Mouse (Mus musculus) liver, postnatal 0 days (tissue): ENCODE data around the gene Cfap69. TPM values are rescaled to one million over a fixed set of nuclear protein-coding genes. Genes with fewer than 3 reads are reported as not detected.

ENCODE experiments used
- ATAC-seq: fragments of 200-750 bp; cut with Nextera tagmentation; 2 replicates; pipeline ENCODE4 v1.8.0; 2017; ENCODE audit warnings: mild to moderate bottlenecking, moderate library complexity
- DNase-seq: peaks from one replicate; pipeline ENCODE4 v3.0.0-alpha.2; 2016
- H3K27ac ChIP-seq: fragments of 300-500 bp; sonication (generic); 2 replicates; pipeline ENCODE4 v1.5.1; 2014; ENCODE audit warnings: antibody characterized with exemption, moderate library complexity, mild to moderate bottlenecking, low read depth
- H3K27me3 ChIP-seq: fragments of 300-500 bp; sonication (generic); 2 replicates; pipeline ENCODE4 v1.6.1; 2014; ENCODE audit warnings: low read length, control low read depth, mixed read lengths; ENCODE audit not compliant: insufficient read depth
- H3K36me3 ChIP-seq: fragments of 300-500 bp; sonication (generic); replicated peaks from 2 replicates; pipeline ENCODE4 v1.6.1; 2014; ENCODE audit warnings: mild to moderate bottlenecking, control low read depth, low read length, moderate library complexity, mixed read lengths; ENCODE audit not compliant: insufficient read depth
- H3K4me1 ChIP-seq: fragments of 300-500 bp; sonication (generic); 2 replicates; pipeline ENCODE4 v1.6.1; 2014; ENCODE audit warnings: antibody characterized with exemption, mild to moderate bottlenecking, control low read depth; ENCODE audit not compliant: insufficient read depth
- H3K4me2 ChIP-seq: fragments of 300-500 bp; sonication (generic); 2 replicates; pipeline ENCODE4 v1.6.1; 2014; ENCODE audit warnings: low read depth, mild to moderate bottlenecking, low read length, moderate library complexity, mixed read lengths
- H3K4me3 ChIP-seq: fragments of 300-500 bp; sonication (generic); 2 replicates; pipeline ENCODE4 v1.5.1; 2014; ENCODE audit warnings: low read depth, low read length
- H3K9ac ChIP-seq: fragments of 300-500 bp; sonication (generic); replicated peaks from 2 replicates; pipeline ENCODE4 v1.6.1; 2014; ENCODE audit warnings: mild to moderate bottlenecking, moderate library complexity
- H3K9me3 ChIP-seq: fragments of 300-500 bp; sonication (generic); 2 replicates; pipeline ENCODE4 v1.6.1; 2016; ENCODE audit warnings: mild to moderate bottlenecking, control low read depth, low read length, mixed read lengths
- CTCF ChIP-seq: sonication (generic); IDR thresholded peaks from 2 replicates; pipeline ENCODE4 v1.5.1; 2016; ENCODE audit warnings: antibody characterized with exemption, low read depth
- EP300 ChIP-seq: IDR thresholded peaks from 2 replicates; pipeline ENCODE4 v1.6.1; 2016; ENCODE audit warnings: antibody characterized with exemption, low read depth, mild to moderate bottlenecking
- WGBS: fragments of 180-500 bp; shearing (Covaris S2); extraction: QIAGEN DNeasy Blood & Tissue Kit; methylation state at CpG from one replicate; pipeline ENCODE4 v1.1.7; 2014; ENCODE audit not compliant: insufficient replicate concordance; 5-methylcytosine and 5-hydroxymethylcytosine counted together
- polyA plus RNA-seq: library from polyadenylated mRNA; unstranded; fragments of >200 nt; fragmentation: Nextera tagmentation; extraction: Ambion mirVana; gene quantifications from 2 replicates; pipeline ENCODE4 v1.2.1, GENCODE M21; 2015

The Cfap69 gene
- polyA plus RNA-seq, result 0.43 and 0.67 TPM in 2 replicates

GRCm38 (mm10) chr5:5663655-5664370 is at the start of gene Cfap69:
Cfap69 (minus strand) TSS chr5:5664239.
- H3K4me3 ChIP-seq, result peak within 1 kb of the TSS; percentile 56
- peak within 1 kb of the TSS; percentile 41; the same call in 1 of the 2 replicates for H3K9ac ChIP-seq
- H3K36me3 ChIP-seq, result no peaks in the 10 kb centered on the region; the same call in 1 of the 2 replicates
- peak within 1 kb of the TSS; percentile 94 for H3K4me2 ChIP-seq
- ATAC-seq (peak; percentile 67), DNase-seq (peak; percentile 72)
- H3K4me1 ChIP-seq, result peaks cover 5% of the 10 kb centered on the region; the same call in 1 of the 2 replicates
- H3K27me3 ChIP-seq, result no peaks in the 10 kb centered on the region
- WGBS, result under 1% methylated on average over 47 of the region's 48 CpGs
- no peaks in the 10 kb centered on the region for H3K9me3 ChIP-seq
- TF ChIP-seq CTCF, result no peak
- TF ChIP-seq EP300, result no peak
- no peak within 1 kb of the TSS for H3K27ac ChIP-seq

GRCm38 (mm10) chr5:5711032-5711431 is 47.0 kb upstream of the Cfap69 start:
- ATAC-seq (no peak), DNase-seq (no peak)
- no peaks in the 10 kb centered on the region for H3K36me3 ChIP-seq
- H3K27me3 ChIP-seq, result no peaks in the 10 kb centered on the region
- no peak overlapping the region for H3K4me3 ChIP-seq
- H3K27ac ChIP-seq, result no peak overlapping the region
- H3K9me3 ChIP-seq, result no peaks in the 10 kb centered on the region
- no peak overlapping the region for H3K9ac ChIP-seq
- 71% methylated on average over 4 of the region's 4 CpGs for WGBS
- no peak for TF ChIP-seq CTCF
- no peak for TF ChIP-seq EP300
- H3K4me2 ChIP-seq, result no peak overlapping the region
- no peaks in the 10 kb centered on the region for H3K4me1 ChIP-seq

GRCm38 (mm10) chr5:5707341-5708278 is 43.6 kb upstream of the Cfap69 start:
- ATAC-seq, result no peak

GRCm38 (mm10) chr5:5705019-5705418 is 41.0 kb upstream of the Cfap69 start:
- Histone ChIP-seq H3K4me1 (no peaks in the 10 kb centered on the region), H3K4me3 (no peak overlapping the region), H3K4me2 (no peak overlapping the region), H3K27ac (no peak overlapping the region), H3K36me3 (no peaks in the 10 kb centered on the region), H3K9me3 (no peaks in the 10 kb centered on the region), H3K9ac (no peak overlapping the region), H3K27me3 (no peaks in the 10 kb centered on the region)
- TF ChIP-seq EP300 (no peak), CTCF (no peak)
- DNase-seq (no peak), ATAC-seq (no peak)
- WGBS, result 31% methylated on average over 2 of the region's 2 CpGs

More at GRCm38 (mm10) chr5:5707341-5708278, 43.6 kb upstream of the Cfap69 start:
- Histone ChIP-seq H3K27me3 (no peaks in the 10 kb centered on the region), H3K27ac (no peak overlapping the region), H3K9ac (no peak overlapping the region), H3K36me3 (no peaks in the 10 kb centered on the region), H3K4me3 (no peak overlapping the region), H3K4me2 (no peak overlapping the region), H3K4me1 (no peaks in the 10 kb centered on the region), H3K9me3 (no peaks in the 10 kb centered on the region)
- TF ChIP-seq CTCF, result no peak
- TF ChIP-seq EP300, result no peak
- 72% methylated on average over 13 of the region's 13 CpGs for whole genome bisulfite sequencing
- DNase-seq, result no peak

- no peak overlapping the region for H3K27ac ChIP-seq
- WGBS, result 64% methylated on average over 2 of the region's 2 CpGs
- no peak for DNase-seq
- no peak for ATAC-seq
- TF ChIP-seq CTCF (no peak), EP300 (no peak)
- no peaks in the 10 kb centered on the region for H3K27me3 ChIP-seq
- no peak overlapping the region for H3K9ac ChIP-seq
- H3K4me2 ChIP-seq, result no peak overlapping the region
- no peak overlapping the region for H3K4me3 ChIP-seq
- H3K9me3 ChIP-seq, result no peaks in the 10 kb centered on the region
- H3K36me3 ChIP-seq, result no peaks in the 10 kb centered on the region
- H3K4me1 ChIP-seq, result no peaks in the 10 kb centered on the region
Measured at GRCm38 (mm10) chr5:5700386-5700785, 36.3 kb upstream of the Cfap69 start.

- Histone ChIP-seq H3K9ac (no peak overlapping the region), H3K9me3 (no peaks in the 10 kb centered on the region), H3K36me3 (no peaks in the 10 kb centered on the region), H3K4me2 (no peak overlapping the region), H3K4me3 (no peak overlapping the region), H3K27me3 (peaks cover 3% of the 10 kb centered on the region; the same call in 1 of the 2 replicates), H3K27ac (no peak overlapping the region), H3K4me1 (no peaks in the 10 kb centered on the region)
- TF ChIP-seq CTCF (no peak), EP300 (no peak)
- no peak for ATAC-seq
- DNase-seq, result no peak
- 47% methylated on average over 3 of the region's 3 CpGs for WGBS
Measured at GRCm38 (mm10) chr5:5698830-5699229, 34.8 kb upstream of the Cfap69 start.
